ENCODE assay signal across 28 mouse cellular contexts in genomic region chr1:143886014-143886413, GRCm38 (mm10).
A peak's percentile ranks its signal among the peaks of the same experiment; 100 is the strongest.
DNase-seq lines count a peak whose midpoint lies in the region; ATAC-seq and TF ChIP-seq lines count a peak whose summit lies in the region.
"Had no signal": no experiment of that assay in that cellular context is flagged by ENCODE, and none has a peak within 500 bp of the region (broad histone marks: within the 10 kb centered on the region; RNA-seq: fewer than 3 reads in every experiment).

No protein-coding gene starts in this region.

- 33% methylated on average over 1 of the region's 1 CpGs for WGBS in lung, embryonic 14.5 days
- 31% methylated on average over 1 of the region's 1 CpGs for WGBS in lung, embryonic 16.5 days
- 50% methylated on average over 1 of the region's 1 CpGs for WGBS in heart, adult 2 months

- no peak overlapping the region for H3K4me3 ChIP-seq in lung, embryonic 14.5 days (ENCODE audit: low read depth, low read length)
- no peak overlapping the region for H3K4me3 ChIP-seq in lung, embryonic 16.5 days (ENCODE audit: low read length)
- H3K4me3 ChIP-seq in heart, adult 2 months = no peak overlapping the region
- H3K4me3 ChIP-seq: embryonic facial prominence, embryonic 13.5 days; embryonic facial prominence, embryonic 15.5 days; erythroblast, embryonic 14.5 days; forebrain, embryonic 10.5 days; forebrain, embryonic 12.5 days had no signal

- DNase-seq in lung, embryonic 14.5 days = peak; percentile 76
- no peak for DNase-seq in lung, postnatal 14 days
- DNase-seq in lung, postnatal 4 days = no peak
- DNase-seq in lung, postnatal 25 days (ENCODE audit: low spot score) = peak; percentile 43
- DNase-seq in urinary bladder, adult 2 months (ENCODE audit: low spot score) = no peak
- DNase-seq in heart, adult 2 months = no peak
- DNase-seq: adrenal gland, postnatal 10 days; adrenal gland, postnatal 25 days; B cell, adult 2 months; cerebellum, adult 11 months; cerebellum, adult 18-20 months; cerebellum, adult 8-10 months; cerebellum, adult 9-11 months; cerebellum, postnatal 14 days; cerebellum, postnatal 36 days; embryo, embryonic 11 days had no signal

- no peaks in the 10 kb centered on the region; the same call in 1 of the 2 replicates for H3K4me1 ChIP-seq in lung, embryonic 14.5 days (ENCODE audit: insufficient read depth)
- H3K4me1 ChIP-seq in lung, embryonic 16.5 days (replicated peaks; ENCODE audit: control insufficient read depth, insufficient read depth, low read length) = peaks cover 9% of the 10 kb centered on the region
- no peaks in the 10 kb centered on the region for H3K4me1 ChIP-seq in heart, adult 2 months (ENCODE audit: control insufficient read depth, insufficient read depth, low read length)

- no peak overlapping the region for H3K9ac ChIP-seq in lung, embryonic 14.5 days
- no peak overlapping the region for H3K9ac ChIP-seq in lung, embryonic 16.5 days (ENCODE audit: low read length)
- no peak overlapping the region for H3K9ac ChIP-seq in heart, adult 2 months (ENCODE audit: low read depth, low read length)
- H3K9ac ChIP-seq: embryonic facial prominence, embryonic 13.5 days; embryonic facial prominence, embryonic 15.5 days; forebrain, embryonic 12.5 days had no signal

- no peak for TF ChIP-seq POLR2A in heart, adult 2 months (IDR thresholded peaks at IDR 0.05; ENCODE audit: insufficient read depth, low read depth, low read length)

- peak; percentile 75 for ATAC-seq in lung, embryonic 14.5 days (ENCODE audit: insufficient read depth)
- ATAC-seq in lung, embryonic 16.5 days (ENCODE audit: low read depth) = peak; percentile 84
- ATAC-seq: activated CD4-positive, CD25-positive, alpha-beta regulatory T cell, adult 4 months; CD4-positive, CD25-positive, alpha-beta regulatory T cell, adult 4 months; forebrain, embryonic 14.5 days; Patski had no signal

- TF ChIP-seq EP300 in heart, adult 2 months (IDR thresholded peaks at IDR 0.05; ENCODE audit: insufficient read depth, low read depth, low read length) = no peak

- H3K27ac ChIP-seq in lung, embryonic 14.5 days (ENCODE audit: low read depth) = peak overlapping the region; percentile 20; the same call in 1 of the 2 replicates
- H3K27ac ChIP-seq in lung, embryonic 16.5 days (ENCODE audit: low read length) = peak overlapping the region; percentile 81
- H3K27ac ChIP-seq in heart, adult 2 months = no peak overlapping the region; the same call in 1 of the 2 replicates
- H3K27ac ChIP-seq: embryonic facial prominence, embryonic 13.5 days; embryonic facial prominence, embryonic 15.5 days; forebrain, embryonic 10.5 days; forebrain, embryonic 12.5 days had no signal

- H3K27me3 ChIP-seq in lung, embryonic 14.5 days (ENCODE audit: insufficient read depth, low read length) = no peaks in the 10 kb centered on the region
- no peaks in the 10 kb centered on the region for H3K27me3 ChIP-seq in lung, embryonic 16.5 days (ENCODE audit: control insufficient read depth, insufficient read depth, low read depth, low read length)
- H3K27me3 ChIP-seq in heart, adult 2 months (ENCODE audit: control insufficient read depth, insufficient read depth, low read length) = no peaks in the 10 kb centered on the region
- H3K27me3 ChIP-seq: CH12.LX; embryonic facial prominence, embryonic 13.5 days; embryonic facial prominence, embryonic 15.5 days; forebrain, embryonic 12.5 days; Patski had no signal

- no peaks in the 10 kb centered on the region for H3K36me3 ChIP-seq in lung, embryonic 14.5 days (ENCODE audit: insufficient read depth)
- no peaks in the 10 kb centered on the region for H3K36me3 ChIP-seq in lung, embryonic 16.5 days (ENCODE audit: control insufficient read depth, insufficient read depth, low read length)
- 0 out of 2 replicates have a peak, but pooled peaks cover 2% of the 10 kb centered on the region for H3K36me3 ChIP-seq in heart, adult 2 months (ENCODE audit: control insufficient read depth, insufficient read depth, low read length)
- H3K36me3 ChIP-seq: embryonic facial prominence, embryonic 13.5 days; embryonic facial prominence, embryonic 15.5 days; forebrain, embryonic 10.5 days; forebrain, embryonic 12.5 days; G1E had no signal

- intact Hi-C loops in heart, adult 2 months (cut with DNase I) = no loop called here

- no peak for TF ChIP-seq CTCF in lung, embryonic 14.5 days (IDR thresholded peaks at IDR 0.05; ENCODE audit: low read depth)
- TF ChIP-seq CTCF in heart, adult 2 months (IDR thresholded peaks at IDR 0.05) = no peak

- H3K79me2 ChIP-seq in heart, adult 2 months (replicated peaks; ENCODE audit: control insufficient read depth, insufficient read depth, low read length) = no peaks in the 10 kb centered on the region

- no peaks in the 10 kb centered on the region for H3K9me3 ChIP-seq in lung, embryonic 14.5 days (ENCODE audit: low read depth, low read length)
- H3K9me3 ChIP-seq in lung, embryonic 16.5 days (ENCODE audit: control insufficient read depth, low read length) = no peaks in the 10 kb centered on the region
- H3K9me3 ChIP-seq: embryonic facial prominence, embryonic 13.5 days; embryonic facial prominence, embryonic 15.5 days; forebrain, embryonic 12.5 days had no signal

- no peak overlapping the region for H3K4me2 ChIP-seq in lung, embryonic 14.5 days
- H3K4me2 ChIP-seq in lung, embryonic 16.5 days (ENCODE audit: low read depth, low read length) = no peak overlapping the region
- H3K4me2 ChIP-seq: embryonic facial prominence, embryonic 13.5 days; embryonic facial prominence, embryonic 15.5 days; forebrain, embryonic 12.5 days had no signal

Comparison
In these comparisons a context has a peak if more than half of its experiments do, and no peak if none do; other contexts are left out.
1. DNase-seq: peak in lung, embryonic 14.5 days (single experiment) and lung, postnatal 25 days (single experiment); none in lung, postnatal 14 days (single experiment), lung, postnatal 4 days (0 of 2), urinary bladder, adult 2 months (single experiment) and heart, adult 2 months (0 of 2).